Mouse (Mus musculus): Measurements from ENCODE around the gene Gpr158. TPM values are rescaled to one million over a fixed set of nuclear protein-coding genes. Genes with fewer than 3 reads are reported as not detected.

The Gpr158 gene
- polyA plus RNA-seq (2015; fragmentation: Nextera tagmentation; extraction: Ambion mirVana): 0.02 and 0.05 TPM in 2 replicates

GRCm38 (mm10) chr2:21367345-21368111 lies at the start of gene Gpr158:
TSS of gene Gpr158 (plus strand) at chr2:21367542.
- peak; percentile 85 for ATAC-seq (ENCODE audit: insufficient read depth, low FRiP score)
- no peaks in the 10 kb centered on the region for H3K9me3 ChIP-seq (replicated peaks; ENCODE audit: control insufficient read depth, low read length)
- H3K27me3 ChIP-seq (ENCODE audit: control insufficient read depth, insufficient read depth, low read length): peaks cover 18% of the 10 kb centered on the region
- peak within 1 kb of the TSS; percentile 69 for H3K4me2 ChIP-seq (ENCODE audit: low read depth, low read length)
- H3K9ac ChIP-seq (ENCODE audit: low read length): no peak within 1 kb of the TSS
- no peaks in the 10 kb centered on the region for H3K4me1 ChIP-seq (ENCODE audit: control insufficient read depth, insufficient read depth, low read length)
- no peaks in the 10 kb centered on the region for H3K36me3 ChIP-seq (ENCODE audit: control insufficient read depth, insufficient read depth, low read length)
- 3% methylated on average over 43 of the region's 43 CpGs for WGBS
- H3K4me3 ChIP-seq (replicated peaks; ENCODE audit: low read length): peak within 1 kb of the TSS; percentile 47
- H3K27ac ChIP-seq (ENCODE audit: low read length): no peak within 1 kb of the TSS

- no peaks in the 10 kb centered on the region for H3K27me3 ChIP-seq (ENCODE audit: control insufficient read depth, insufficient read depth, low read length)
- WGBS: 77% methylated on average over 5 of the region's 5 CpGs
Observed at GRCm38 (mm10) chr2:21343821-21344220, 23.5 kb upstream of the Gpr158 start.

GRCm38 (mm10) chr2:21368351-21369170 lies 1.2 kb downstream of the Gpr158 start:
- no peak overlapping the region for H3K4me3 ChIP-seq (replicated peaks; ENCODE audit: low read length)
- H3K27me3 ChIP-seq (ENCODE audit: control insufficient read depth, insufficient read depth, low read length): peaks cover 18% of the 10 kb centered on the region
- H3K9ac ChIP-seq (ENCODE audit: low read length): no peak overlapping the region
- WGBS: 14% methylated on average over 44 of the region's 44 CpGs
- H3K27ac ChIP-seq (ENCODE audit: low read length): no peak overlapping the region
- H3K4me1 ChIP-seq (ENCODE audit: control insufficient read depth, insufficient read depth, low read length): no peaks in the 10 kb centered on the region
- H3K4me2 ChIP-seq (ENCODE audit: low read depth, low read length): no peak overlapping the region
- ATAC-seq (ENCODE audit: insufficient read depth, low FRiP score): 0 out of 2 replicates have a peak, but pooled peaks have one; percentile 3
- H3K36me3 ChIP-seq (ENCODE audit: control insufficient read depth, insufficient read depth, low read length): no peaks in the 10 kb centered on the region
- no peaks in the 10 kb centered on the region for H3K9me3 ChIP-seq (replicated peaks; ENCODE audit: control insufficient read depth, low read length)

More at GRCm38 (mm10) chr2:21343821-21344220, 23.5 kb upstream of the Gpr158 start:
- Histone ChIP-seq H3K36me3 (ENCODE audit: control insufficient read depth, insufficient read depth, low read length) (no peaks in the 10 kb centered on the region), H3K4me2 (ENCODE audit: low read depth, low read length) (no peak overlapping the region), H3K9ac (ENCODE audit: low read length) (no peak overlapping the region), H3K4me3 (replicated peaks; ENCODE audit: low read length) (no peak overlapping the region), H3K9me3 (replicated peaks; ENCODE audit: control insufficient read depth, low read length) (no peaks in the 10 kb centered on the region), H3K4me1 (ENCODE audit: control insufficient read depth, insufficient read depth, low read length) (no peaks in the 10 kb centered on the region), H3K27ac (ENCODE audit: low read length) (no peak overlapping the region)
- ATAC-seq (ENCODE audit: insufficient read depth, low FRiP score): no peak

- Histone ChIP-seq H3K9me3 (replicated peaks; ENCODE audit: control insufficient read depth, low read length) (no peaks in the 10 kb centered on the region), H3K27me3 (ENCODE audit: control insufficient read depth, insufficient read depth, low read length) (peaks cover 18% of the 10 kb centered on the region), H3K9ac (ENCODE audit: low read length) (no peak overlapping the region), H3K4me1 (ENCODE audit: control insufficient read depth, insufficient read depth, low read length) (no peaks in the 10 kb centered on the region), H3K4me3 (replicated peaks; ENCODE audit: low read length) (no peak overlapping the region), H3K4me2 (ENCODE audit: low read depth, low read length) (no peak overlapping the region), H3K27ac (ENCODE audit: low read length) (no peak overlapping the region), H3K36me3 (ENCODE audit: control insufficient read depth, insufficient read depth, low read length) (no peaks in the 10 kb centered on the region)
- no peak for ATAC-seq (ENCODE audit: insufficient read depth, low FRiP score)
- WGBS: 47% methylated on average over 6 of the region's 6 CpGs
Observed at GRCm38 (mm10) chr2:21369171-21369485, 1.8 kb downstream of the Gpr158 start.

- 54% methylated on average over 2 of the region's 2 CpGs for WGBS
- H3K27me3 ChIP-seq (ENCODE audit: control insufficient read depth, insufficient read depth, low read length): peaks cover 18% of the 10 kb centered on the region
- no peak overlapping the region for H3K4me3 ChIP-seq (replicated peaks; ENCODE audit: low read length)
- H3K36me3 ChIP-seq (ENCODE audit: control insufficient read depth, insufficient read depth, low read length): no peaks in the 10 kb centered on the region
- no peak overlapping the region for H3K27ac ChIP-seq (ENCODE audit: low read length)
- H3K9me3 ChIP-seq (replicated peaks; ENCODE audit: control insufficient read depth, low read length): no peaks in the 10 kb centered on the region
- ATAC-seq (ENCODE audit: insufficient read depth, low FRiP score): no peak
- H3K4me2 ChIP-seq (ENCODE audit: low read depth, low read length): no peak overlapping the region
- no peak overlapping the region for H3K9ac ChIP-seq (ENCODE audit: low read length)
- H3K4me1 ChIP-seq (ENCODE audit: control insufficient read depth, insufficient read depth, low read length): no peaks in the 10 kb centered on the region
Observed at GRCm38 (mm10) chr2:21369556-21369955, 2.2 kb downstream of the Gpr158 start.

GRCm38 (mm10) chr2:21379516-21379915 lies 12.2 kb downstream of the Gpr158 start:
- ATAC-seq (ENCODE audit: insufficient read depth, low FRiP score): no peak
- Histone ChIP-seq H3K4me3 (replicated peaks; ENCODE audit: low read length) (no peak overlapping the region), H3K9ac (ENCODE audit: low read length) (no peak overlapping the region), H3K27ac (ENCODE audit: low read length) (no peak overlapping the region), H3K4me2 (ENCODE audit: low read depth, low read length) (no peak overlapping the region), H3K4me1 (ENCODE audit: control insufficient read depth, insufficient read depth, low read length) (no peaks in the 10 kb centered on the region), H3K27me3 (ENCODE audit: control insufficient read depth, insufficient read depth, low read length) (no peaks in the 10 kb centered on the region), H3K36me3 (ENCODE audit: control insufficient read depth, insufficient read depth, low read length) (no peaks in the 10 kb centered on the region), H3K9me3 (replicated peaks; ENCODE audit: control insufficient read depth, low read length) (no peaks in the 10 kb centered on the region)
- WGBS: 68% methylated on average over 2 of the region's 2 CpGs

GRCm38 (mm10) chr2:21392727-21393126 lies 25.4 kb downstream of the Gpr158 start:
- ATAC-seq (ENCODE audit: insufficient read depth, low FRiP score): no peak
- no peaks in the 10 kb centered on the region for H3K9me3 ChIP-seq (replicated peaks; ENCODE audit: control insufficient read depth, low read length)
- no peak overlapping the region for H3K27ac ChIP-seq (ENCODE audit: low read length)
- H3K4me1 ChIP-seq (ENCODE audit: control insufficient read depth, insufficient read depth, low read length): no peaks in the 10 kb centered on the region
- no peak overlapping the region for H3K4me3 ChIP-seq (replicated peaks; ENCODE audit: low read length)
- 17% methylated on average over 2 of the region's 2 CpGs for WGBS
- no peaks in the 10 kb centered on the region for H3K36me3 ChIP-seq (ENCODE audit: control insufficient read depth, insufficient read depth, low read length)
- no peaks in the 10 kb centered on the region for H3K27me3 ChIP-seq (ENCODE audit: control insufficient read depth, insufficient read depth, low read length)
- H3K9ac ChIP-seq (ENCODE audit: low read length): no peak overlapping the region
- no peak overlapping the region for H3K4me2 ChIP-seq (ENCODE audit: low read depth, low read length)

- no peaks in the 10 kb centered on the region for H3K27me3 ChIP-seq (ENCODE audit: control insufficient read depth, insufficient read depth, low read length)
- H3K27ac ChIP-seq (ENCODE audit: low read length): no peak overlapping the region
- no peak overlapping the region for H3K4me3 ChIP-seq (replicated peaks; ENCODE audit: low read length)
- no peak overlapping the region for H3K9ac ChIP-seq (ENCODE audit: low read length)
- no peaks in the 10 kb centered on the region for H3K36me3 ChIP-seq (ENCODE audit: control insufficient read depth, insufficient read depth, low read length)
- WGBS: 88% methylated on average over 12 of the region's 12 CpGs
- no peaks in the 10 kb centered on the region for H3K9me3 ChIP-seq (replicated peaks; ENCODE audit: control insufficient read depth, low read length)
- no peak for ATAC-seq (ENCODE audit: insufficient read depth, low FRiP score)
- H3K4me1 ChIP-seq (ENCODE audit: control insufficient read depth, insufficient read depth, low read length): no peaks in the 10 kb centered on the region
- H3K4me2 ChIP-seq (ENCODE audit: low read depth, low read length): no peak overlapping the region
Observed at GRCm38 (mm10) chr2:21397347-21397746, 30.0 kb downstream of the Gpr158 start.

GRCm38 (mm10) chr2:21399657-21400056 lies 32.3 kb downstream of the Gpr158 start:
- Histone ChIP-seq H3K27ac (ENCODE audit: low read length) (no peak overlapping the region), H3K4me1 (ENCODE audit: control insufficient read depth, insufficient read depth, low read length) (no peaks in the 10 kb centered on the region), H3K27me3 (ENCODE audit: control insufficient read depth, insufficient read depth, low read length) (no peaks in the 10 kb centered on the region), H3K4me3 (replicated peaks; ENCODE audit: low read length) (no peak overlapping the region), H3K4me2 (ENCODE audit: low read depth, low read length) (no peak overlapping the region), H3K9me3 (replicated peaks; ENCODE audit: control insufficient read depth, low read length) (no peaks in the 10 kb centered on the region), H3K36me3 (ENCODE audit: control insufficient read depth, insufficient read depth, low read length) (no peaks in the 10 kb centered on the region), H3K9ac (ENCODE audit: low read length) (no peak overlapping the region)
- WGBS: 84% methylated on average over 3 of the region's 3 CpGs
- ATAC-seq (ENCODE audit: insufficient read depth, low FRiP score): no peak
